Mouse (Mus musculus) lung, embryonic 16.5 days (tissue): ENCODE results near the gene Tmem53. TPM values are rescaled to one million over a fixed set of nuclear protein-coding genes. Genes with fewer than 3 reads are reported as not detected.

Experiments
- ATAC-seq: fragments of 200-750 bp; cut with Nextera tagmentation; 2 replicates; pipeline ENCODE4 v1.8.0; 2017; ENCODE audit warnings: low read depth, mild to moderate bottlenecking, moderate library complexity
- H3K27ac ChIP-seq: fragments of 300-500 bp; sonication (generic); 2 replicates; pipeline ENCODE4 v1.5.1; 2014; ENCODE audit warnings: mild to moderate bottlenecking, control low read depth, low read length
- H3K27me3 ChIP-seq: fragments of 300-500 bp; sonication (generic); 2 replicates; pipeline ENCODE4 v1.6.1; 2014; ENCODE audit warnings: low read depth, low read length, mixed read lengths; ENCODE audit not compliant: control insufficient read depth, insufficient read depth
- H3K36me3 ChIP-seq: fragments of 300-500 bp; sonication (generic); 2 replicates; pipeline ENCODE4 v1.6.1; 2014; ENCODE audit warnings: low read length; ENCODE audit not compliant: control insufficient read depth, insufficient read depth
- H3K4me1 ChIP-seq: fragments of 300-500 bp; sonication (generic); replicated peaks from 2 replicates; pipeline ENCODE4 v1.6.1; 2014; ENCODE audit warnings: low read length, mixed read lengths; ENCODE audit not compliant: control insufficient read depth, insufficient read depth
- H3K4me2 ChIP-seq: fragments of 300-500 bp; sonication (generic); 2 replicates; pipeline ENCODE4 v1.6.1; 2014; ENCODE audit warnings: low read depth, low read length, control low read depth
- H3K4me3 ChIP-seq: fragments of 300-500 bp; sonication (generic); 2 replicates; pipeline ENCODE4 v1.5.1; 2014; ENCODE audit warnings: mild to moderate bottlenecking, low read length, control low read depth
- H3K9ac ChIP-seq: fragments of 300-500 bp; sonication (generic); 2 replicates; pipeline ENCODE4 v1.6.1; 2014; ENCODE audit warnings: low read length, control low read depth
- H3K9me3 ChIP-seq: fragments of 300-500 bp; sonication (generic); 2 replicates; pipeline ENCODE4 v1.6.1; 2016; ENCODE audit warnings: low read length; ENCODE audit not compliant: control insufficient read depth
- WGBS: fragments of 180-500 bp; shearing (Covaris S2); extraction: QIAGEN DNeasy Blood & Tissue Kit; methylation state at CpG from one replicate; pipeline ENCODE4 v1.1.7; 2014; 5-methylcytosine and 5-hydroxymethylcytosine counted together
- polyA plus RNA-seq: library from polyadenylated mRNA; unstranded; fragments of >200 nt; fragmentation: Nextera tagmentation; extraction: Ambion mirVana; gene quantifications from 2 replicates; pipeline ENCODE4 v1.2.1, GENCODE M21; 2015

The Tmem53 gene
- polyA plus RNA-seq, 1 experiment from 2014 or later, result 19.9 TPM

DNA sequence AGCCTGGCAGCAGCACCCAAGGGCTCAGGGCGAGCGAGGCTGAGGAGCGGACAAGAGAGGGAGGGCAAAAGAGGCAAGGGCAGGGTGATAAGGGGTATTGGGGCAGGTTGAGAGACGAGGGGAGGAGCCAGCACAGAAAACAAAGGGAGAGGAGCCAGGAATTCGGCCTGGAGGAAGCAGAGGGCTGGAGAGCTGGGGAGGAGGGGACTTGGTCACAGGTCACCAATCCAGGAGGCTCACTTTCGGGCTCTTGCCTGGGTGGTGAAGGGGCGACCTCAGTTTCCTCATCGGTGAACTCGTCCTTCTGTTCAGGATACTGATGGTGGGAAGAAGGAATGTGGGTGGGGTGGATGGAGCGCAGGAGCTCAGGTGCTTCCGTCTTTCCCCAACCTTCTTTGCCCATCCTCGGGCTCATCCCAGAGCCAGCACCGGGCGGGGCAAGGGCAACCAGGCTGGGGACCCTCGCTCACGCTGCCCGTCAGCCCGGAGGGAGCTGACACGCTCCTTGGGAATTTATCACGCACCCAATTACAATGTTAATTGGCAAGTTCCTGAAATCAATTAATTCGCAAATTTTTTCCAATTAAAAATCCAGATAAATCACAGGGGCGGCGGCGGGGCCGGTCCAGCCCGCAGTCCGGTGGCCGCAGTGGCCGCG lies 52.0 kb downstream of the Tmem53 start:
- no peaks in the 10 kb centered on the region for H3K36me3 ChIP-seq
- no peaks in the 10 kb centered on the region for H3K9me3 ChIP-seq
- H3K27me3 ChIP-seq, result peaks cover 36% of the 10 kb centered on the region
- peak overlapping the region; percentile 49 for H3K4me3 ChIP-seq
- no peak for ATAC-seq
- WGBS, result 10% methylated on average over 25 of the region's 30 CpGs
- H3K4me2 ChIP-seq, result peak overlapping the region; percentile 81
- peaks cover 8% of the 10 kb centered on the region for H3K4me1 ChIP-seq
- H3K9ac ChIP-seq, result peak overlapping the region; percentile 52; the same call in 1 of the 2 replicates
- no peak overlapping the region for H3K27ac ChIP-seq

DNA sequence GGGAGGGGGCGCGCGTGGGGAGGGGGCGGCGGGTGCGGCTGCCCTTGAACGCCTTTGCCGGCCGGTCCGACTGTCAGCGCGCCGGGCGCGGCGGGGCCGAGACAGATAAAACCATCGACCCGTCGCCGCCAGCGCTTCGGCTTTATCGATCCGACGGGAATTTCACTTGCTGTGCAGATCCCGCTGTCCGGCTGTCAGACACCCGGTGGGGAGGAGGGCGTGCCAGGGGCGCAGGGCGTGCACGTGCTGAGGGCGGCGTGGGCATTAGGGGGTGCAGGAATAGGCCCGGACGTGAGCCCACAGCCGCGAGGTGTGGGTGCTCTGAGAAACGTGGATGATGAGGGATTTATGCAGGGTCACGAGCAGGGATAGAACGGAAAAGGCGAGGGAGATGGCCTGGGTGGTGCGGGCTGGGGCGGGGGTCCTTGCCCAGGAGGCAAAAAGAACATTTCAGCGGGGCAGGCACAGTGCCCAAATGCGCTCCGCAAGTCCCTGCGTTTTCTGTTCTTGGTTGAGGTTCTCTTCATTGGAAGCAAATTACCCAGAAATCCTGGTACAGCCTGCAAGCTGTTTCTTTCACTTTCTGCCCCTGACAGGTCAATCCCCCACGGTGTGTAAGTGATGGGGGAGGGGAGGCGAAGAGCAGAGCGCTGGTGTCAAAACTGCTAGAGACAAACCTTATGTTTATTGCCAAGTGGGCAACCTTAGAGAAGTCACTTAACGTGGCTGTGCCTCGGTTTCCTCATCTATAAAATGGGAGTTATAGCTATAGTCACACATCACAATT lies 52.7 kb downstream of the Tmem53 start:
- Histone ChIP-seq H3K4me3 (peak overlapping the region; percentile 49), H3K4me1 (peaks cover 8% of the 10 kb centered on the region), H3K9me3 (no peaks in the 10 kb centered on the region), H3K4me2 (peak overlapping the region; percentile 81), H3K27ac (no peak overlapping the region), H3K27me3 (peaks cover 36% of the 10 kb centered on the region), H3K9ac (peak overlapping the region; percentile 52), H3K36me3 (no peaks in the 10 kb centered on the region)
- no peak for ATAC-seq
- WGBS, result 7% methylated on average over 54 of the region's 54 CpGs

DNA sequence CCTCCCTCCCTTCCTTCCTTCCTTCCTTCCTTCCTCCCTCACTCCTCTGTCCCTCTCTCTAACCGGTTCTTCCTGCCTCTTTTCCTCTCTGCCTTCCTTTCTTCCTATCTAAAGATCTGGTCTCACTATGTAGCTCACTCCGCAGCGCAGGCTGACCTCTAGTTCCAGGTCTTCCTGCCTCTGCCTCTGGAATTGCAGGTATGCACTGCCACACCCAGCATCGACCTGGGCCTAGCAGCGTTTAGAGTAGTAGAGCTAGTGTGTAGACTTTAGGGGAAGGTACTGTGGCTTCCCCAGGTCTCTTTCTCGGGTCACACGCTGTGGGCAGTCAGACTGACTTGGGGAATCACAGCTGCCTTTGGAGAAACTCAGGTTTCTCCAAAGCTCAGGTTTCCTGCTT lies 53.7 kb downstream of the Tmem53 start:
- Histone ChIP-seq H3K36me3 (no peaks in the 10 kb centered on the region), H3K27me3 (peaks cover 36% of the 10 kb centered on the region), H3K27ac (no peak overlapping the region), H3K4me2 (no peak overlapping the region), H3K9me3 (no peaks in the 10 kb centered on the region), H3K4me1 (peaks cover 8% of the 10 kb centered on the region), H3K4me3 (no peak overlapping the region), H3K9ac (no peak overlapping the region)
- ATAC-seq, result no peak
- WGBS, result 53% methylated on average over 6 of the region's 7 CpGs

GRCm38 (mm10) chr4:117307270-117307669 lies 55.5 kb downstream of the Tmem53 start:
- Histone ChIP-seq H3K4me3 (no peak overlapping the region), H3K4me2 (no peak overlapping the region), H3K9me3 (no peaks in the 10 kb centered on the region), H3K4me1 (peaks cover 8% of the 10 kb centered on the region), H3K9ac (no peak overlapping the region), H3K27me3 (peaks cover 27% of the 10 kb centered on the region), H3K27ac (no peak overlapping the region), H3K36me3 (no peaks in the 10 kb centered on the region)
- WGBS, result 60% methylated on average over 6 of the region's 6 CpGs
- ATAC-seq, result no peak

DNA sequence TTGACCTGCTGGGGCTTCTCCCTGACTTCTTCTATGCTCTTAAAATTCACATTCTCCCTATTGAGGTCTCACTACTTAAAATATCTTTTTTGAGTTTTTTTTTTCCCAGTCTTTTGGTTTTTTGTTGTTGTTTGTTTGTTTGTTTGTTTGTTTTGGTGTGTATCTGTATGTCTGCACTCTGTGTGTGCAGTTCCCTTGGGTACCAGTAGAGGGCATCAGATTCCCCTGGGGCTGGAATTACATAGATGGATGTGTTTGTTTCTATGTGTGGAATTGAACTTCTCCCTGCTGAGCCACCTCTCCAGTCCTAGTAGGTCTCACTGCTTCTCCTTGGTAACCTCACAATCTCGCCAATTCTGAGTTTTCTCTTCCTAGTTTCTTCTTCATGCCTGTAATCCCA lies 57.7 kb downstream of the Tmem53 start:
- Histone ChIP-seq H3K36me3 (no peaks in the 10 kb centered on the region), H3K9ac (no peak overlapping the region), H3K4me2 (no peak overlapping the region), H3K4me3 (no peak overlapping the region), H3K4me1 (peaks cover 3% of the 10 kb centered on the region; the same call in 1 of the 2 replicates), H3K27me3 (peaks cover 12% of the 10 kb centered on the region), H3K27ac (no peak overlapping the region), H3K9me3 (no peaks in the 10 kb centered on the region)
- WGBS, result 81% methylated on average over 1 of the region's 1 CpGs
- no peak for ATAC-seq

DNA sequence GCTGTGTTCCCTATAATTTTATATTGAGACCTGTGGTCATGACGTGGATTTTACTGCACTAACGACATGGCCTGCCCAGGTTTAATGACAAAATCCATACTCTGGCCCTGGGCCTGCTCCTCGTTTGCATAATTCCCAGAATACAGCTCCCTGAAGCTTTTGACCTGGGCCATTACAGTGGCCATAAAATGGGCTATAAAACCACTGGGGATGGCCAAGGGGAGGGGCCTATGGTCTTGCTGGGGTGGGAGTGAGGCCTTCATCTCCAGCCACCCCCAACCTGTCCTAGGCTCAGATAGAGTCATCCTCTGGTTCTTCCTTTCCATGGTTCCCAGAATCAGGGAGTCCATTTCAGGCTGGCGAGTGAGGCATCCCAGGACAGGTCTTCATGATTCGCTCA lies 60.1 kb downstream of the Tmem53 start:
- no peak overlapping the region for H3K4me2 ChIP-seq
- ATAC-seq, result no peak

GRCm38 (mm10) chr4:117312416-117313084 lies 60.8 kb downstream of the Tmem53 start:
- Histone ChIP-seq H3K4me1 (peaks cover 3% of the 10 kb centered on the region; the same call in 1 of the 2 replicates), H3K9me3 (no peaks in the 10 kb centered on the region), H3K36me3 (no peaks in the 10 kb centered on the region), H3K4me2 (peak overlapping the region; percentile 7; the same call in 1 of the 2 replicates), H3K9ac (no peak overlapping the region), H3K4me3 (no peak overlapping the region), H3K27ac (no peak overlapping the region), H3K27me3 (peaks cover 26% of the 10 kb centered on the region)
- ATAC-seq, result peak; percentile 43; the same call in 1 of the 2 replicates
- WGBS, result 10% methylated on average over 25 of the region's 26 CpGs

More for the DNA sequence above, 60.1 kb downstream of the Tmem53 start:
- Histone ChIP-seq H3K27me3 (peaks cover 20% of the 10 kb centered on the region), H3K4me1 (peaks cover 3% of the 10 kb centered on the region; the same call in 1 of the 2 replicates), H3K36me3 (no peaks in the 10 kb centered on the region), H3K9me3 (no peaks in the 10 kb centered on the region), H3K27ac (no peak overlapping the region), H3K4me3 (no peak overlapping the region), H3K9ac (no peak overlapping the region)
- 65% methylated on average over 5 of the region's 5 CpGs for WGBS

DNA sequence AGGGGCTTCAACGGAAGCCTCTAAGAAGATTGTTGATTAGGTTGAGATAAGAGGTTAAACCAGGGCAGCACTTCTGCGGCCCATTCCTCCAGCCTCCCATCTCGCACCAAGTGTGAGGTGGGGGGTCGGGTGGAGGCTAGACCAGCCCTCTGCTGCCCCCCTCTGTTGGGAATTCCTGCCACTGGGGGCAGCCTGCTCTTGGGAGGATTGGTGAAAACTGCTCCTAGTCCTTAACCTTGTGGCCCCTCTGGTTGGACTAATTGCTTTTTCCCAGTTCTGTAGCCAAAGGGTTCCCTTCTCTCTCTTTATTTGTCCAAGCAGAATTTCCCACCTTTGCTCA lies 61.3 kb downstream of the Tmem53 start:
- WGBS, result 2% methylated on average over 4 of the region's 4 CpGs
- Histone ChIP-seq H3K9me3 (no peaks in the 10 kb centered on the region), H3K27ac (no peak overlapping the region), H3K27me3 (peaks cover 31% of the 10 kb centered on the region), H3K4me3 (no peak overlapping the region), H3K36me3 (no peaks in the 10 kb centered on the region), H3K4me2 (no peak overlapping the region; the same call in 1 of the 2 replicates), H3K9ac (no peak overlapping the region), H3K4me1 (peaks cover 3% of the 10 kb centered on the region; the same call in 1 of the 2 replicates)
- peak; percentile 51; the same call in 1 of the 2 replicates for ATAC-seq
